Mouse (Mus musculus) gastrocnemius, postnatal 10 days (tissue): Measurements from ENCODE around the gene Inppl1. TPM values are rescaled to one million over a fixed set of nuclear protein-coding genes. Genes with fewer than 3 reads are reported as not detected.

Experiments
- DNase-seq: peaks from one replicate; pipeline ENCODE4 v3.0.0; 2021; ENCODE audit warnings: mixed read lengths
- long read RNA-seq, 2 experiments: library from polyadenylated mRNA; stranded (forward); transcript quantifications; one replicate each; pipeline ENCODE4 v2.0.0; 2021
- total RNA-seq, 2 experiments: library from RNA; stranded (reverse); gene quantifications; 2 replicates each; pipeline ENCODE4 v1.2.3; 2021

The Inppl1 gene
- total RNA-seq: 10 to 100 TPM; 76.2 to 89.2 TPM
- long read RNA-seq, experiment 1, full-length matches to known transcripts: 12 of 69 reads
- long read RNA-seq, experiment 1, partial matches to known transcripts: 25 of 69 reads
- long read RNA-seq, experiment 1, other reads (novel, unspliced or antisense): 32 of 69 reads
- long read RNA-seq, experiment 2, full-length matches to known transcripts: 8 of 66 reads
- long read RNA-seq, experiment 2, partial matches to known transcripts: 29 of 66 reads
- long read RNA-seq, experiment 2, other reads (novel, unspliced or antisense): 29 of 66 reads

DNA sequence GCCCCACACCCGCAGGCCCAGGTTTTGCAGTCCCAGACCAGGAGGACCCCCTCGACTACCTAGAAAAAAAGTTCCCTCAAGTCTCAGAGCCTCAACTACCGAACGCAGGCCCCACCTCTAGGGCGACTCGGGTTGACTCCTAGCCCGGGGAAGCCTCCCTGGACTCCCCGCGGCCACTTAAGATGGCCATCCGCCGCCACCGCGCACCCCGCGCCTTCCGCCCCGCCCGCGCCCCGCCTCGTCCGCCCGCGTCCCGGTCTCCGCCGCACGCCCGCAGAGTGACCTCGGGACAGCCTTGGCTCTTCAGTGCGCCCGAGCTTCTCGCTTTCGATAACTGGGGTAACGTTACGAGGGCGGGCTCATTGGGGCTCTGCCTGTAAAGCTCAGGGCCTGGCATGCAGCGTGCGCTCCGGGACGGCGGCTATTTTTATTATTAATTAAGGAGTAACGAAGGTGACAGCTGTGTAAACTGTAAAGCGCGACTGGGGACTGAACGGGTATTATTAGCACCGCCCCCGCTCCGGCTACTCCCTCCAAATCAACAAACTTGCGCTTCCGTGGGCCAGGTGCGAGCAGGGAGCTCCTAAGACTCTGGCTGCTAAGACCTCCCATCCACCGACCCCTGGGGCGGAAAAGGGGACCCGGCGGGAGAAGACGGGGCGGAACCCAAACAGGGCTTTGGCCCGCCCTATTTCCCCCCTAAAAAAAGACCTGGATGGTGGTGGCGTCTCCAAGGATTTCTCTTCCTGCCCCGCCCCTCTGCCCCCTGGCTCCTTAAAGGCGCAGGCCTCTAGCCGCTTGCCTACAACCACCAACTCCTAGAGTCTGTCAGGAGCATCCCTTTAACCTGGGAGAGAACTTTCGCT, at the start of gene Inppl1:
Gene Inppl1, minus strand, starts transcription at position 624 of the 866 bp plus-strand sequence.
- DNase-seq: peak; percentile 79

DNA sequence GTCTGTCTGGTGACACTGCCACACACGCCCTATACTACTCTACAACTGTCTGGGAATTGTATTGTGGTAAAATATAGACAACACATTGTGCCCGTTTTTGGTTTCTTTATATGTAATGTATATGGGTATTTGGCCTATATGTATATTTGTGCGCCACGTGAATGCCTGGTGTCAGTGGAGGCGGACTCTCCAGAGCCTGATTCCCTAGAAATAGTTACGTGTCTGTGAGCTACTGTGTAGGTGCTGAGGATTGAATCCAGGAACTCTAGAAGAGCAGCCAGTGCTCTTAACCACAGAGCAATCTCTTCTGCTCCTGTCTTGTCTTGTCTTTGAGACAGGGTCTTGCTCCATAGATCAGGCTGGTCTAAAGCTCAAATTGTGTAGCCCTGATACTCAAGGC, 48.2 kb upstream of the Inppl1 start:
- no peak for DNase-seq

DNA sequence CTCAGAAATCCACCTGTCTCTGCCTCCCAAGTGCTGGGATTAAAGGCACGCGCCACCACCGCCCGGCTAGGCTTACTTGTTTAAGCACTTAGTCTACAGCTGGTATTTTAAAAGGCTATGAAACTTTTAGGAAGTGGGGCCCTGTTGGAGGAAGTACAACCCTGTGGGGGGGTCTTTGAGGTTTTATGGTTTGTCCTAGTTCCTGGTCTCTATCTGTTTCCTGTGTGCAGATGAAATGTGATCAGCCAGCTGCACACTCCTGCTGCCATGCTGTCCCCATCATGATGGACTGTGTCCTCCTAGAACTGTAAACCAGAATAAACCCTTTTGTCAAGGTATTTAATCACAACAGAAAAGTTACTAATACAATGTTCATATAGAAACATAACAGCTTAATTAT, 46.1 kb upstream of the Inppl1 start:
- no peak for DNase-seq

DNA sequence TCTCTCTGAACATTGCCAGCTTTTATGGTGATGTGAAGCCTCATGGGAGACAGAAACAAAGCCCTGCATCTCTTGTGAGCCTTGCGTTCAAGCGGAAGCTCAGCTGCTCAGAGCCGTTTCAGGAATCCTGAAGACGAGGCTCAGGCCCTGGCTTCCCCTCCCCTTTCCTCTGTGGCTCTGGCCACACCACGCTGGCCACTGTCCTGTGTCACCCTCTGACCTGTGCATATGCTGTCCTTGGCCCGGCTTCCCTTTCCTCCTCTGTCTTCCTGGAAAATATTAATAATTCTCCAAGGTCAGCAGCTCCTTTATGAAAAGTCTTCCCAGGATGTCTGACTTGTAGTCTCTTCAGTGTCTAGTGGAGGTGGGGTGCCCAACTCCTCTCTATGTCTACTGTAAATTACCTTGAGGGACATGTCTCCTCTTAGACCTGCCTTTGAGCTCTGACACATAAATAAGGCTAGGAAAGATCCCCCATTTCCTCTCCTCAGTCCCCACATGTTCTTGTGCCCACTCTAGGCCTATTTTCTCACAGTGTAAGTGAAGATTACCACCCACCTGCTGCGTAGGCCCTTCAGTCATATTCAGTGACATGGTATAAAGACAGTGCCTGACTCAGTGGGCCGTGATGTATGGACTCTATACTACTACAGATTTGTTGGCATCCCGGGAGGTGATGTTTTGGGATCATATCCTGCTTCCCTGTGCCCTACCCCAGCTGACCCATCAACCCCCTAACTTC, 44.6 kb upstream of the Inppl1 start:
- no peak for DNase-seq

DNA sequence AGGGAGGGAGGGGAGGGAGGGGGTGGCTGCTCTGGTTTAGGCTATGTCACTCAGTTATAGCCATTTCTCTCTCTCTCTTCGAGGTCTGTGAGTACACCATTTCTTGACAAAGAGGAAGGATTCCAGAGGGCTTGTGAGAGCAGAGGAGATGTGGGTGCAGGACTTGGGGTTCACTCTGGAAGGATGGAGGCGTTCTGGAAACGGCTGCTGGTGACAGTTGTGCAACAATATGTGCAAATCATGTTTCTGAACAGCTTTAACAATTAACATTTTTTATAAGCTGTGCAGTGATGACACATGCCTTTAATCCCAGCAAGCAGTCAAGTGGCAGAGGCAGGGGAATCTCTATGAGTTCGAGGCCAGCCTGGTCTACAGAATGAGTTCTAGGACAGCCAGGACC, 42.8 kb upstream of the Inppl1 start:
- no peak for DNase-seq

DNA sequence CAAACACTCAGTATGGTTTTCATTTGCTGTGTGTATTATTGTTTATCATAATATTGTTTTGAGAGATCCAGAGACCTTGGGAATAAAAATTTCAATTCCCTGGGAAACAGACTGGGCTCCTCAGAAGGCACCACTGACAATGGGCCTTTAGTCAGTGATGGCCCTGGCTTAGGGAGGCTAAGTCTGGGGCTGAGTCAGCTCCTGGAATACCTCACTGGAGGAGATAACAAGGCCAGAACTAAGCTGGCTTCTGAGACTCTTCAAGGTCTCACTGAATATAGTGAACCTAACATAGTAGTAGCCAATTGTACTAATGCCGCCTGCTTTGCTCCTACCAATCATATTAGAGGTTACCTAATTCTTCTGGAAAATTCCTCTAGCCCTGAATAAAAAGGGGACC, 37.9 kb upstream of the Inppl1 start:
- DNase-seq: no peak

DNA sequence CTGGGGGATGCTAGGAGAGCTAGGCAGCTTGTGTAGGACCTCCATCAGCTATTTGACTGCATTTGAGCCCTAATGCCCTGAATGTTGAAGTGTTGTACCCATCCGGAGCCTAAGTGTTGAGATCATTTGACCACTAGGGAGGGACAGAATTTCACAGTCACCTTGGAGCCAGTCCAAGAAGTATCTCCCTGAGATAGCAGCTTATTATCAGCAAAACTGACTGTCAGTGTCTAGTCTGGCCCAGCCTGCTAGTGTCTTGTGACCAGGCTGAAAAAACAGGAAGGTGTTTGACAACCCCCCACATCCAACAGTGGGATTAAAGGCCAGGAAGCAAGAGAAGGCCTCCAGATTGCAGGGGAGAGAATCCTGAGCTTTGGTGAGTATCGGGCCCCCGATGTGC, 33.3 kb upstream of the Inppl1 start:
- no peak for DNase-seq

DNA sequence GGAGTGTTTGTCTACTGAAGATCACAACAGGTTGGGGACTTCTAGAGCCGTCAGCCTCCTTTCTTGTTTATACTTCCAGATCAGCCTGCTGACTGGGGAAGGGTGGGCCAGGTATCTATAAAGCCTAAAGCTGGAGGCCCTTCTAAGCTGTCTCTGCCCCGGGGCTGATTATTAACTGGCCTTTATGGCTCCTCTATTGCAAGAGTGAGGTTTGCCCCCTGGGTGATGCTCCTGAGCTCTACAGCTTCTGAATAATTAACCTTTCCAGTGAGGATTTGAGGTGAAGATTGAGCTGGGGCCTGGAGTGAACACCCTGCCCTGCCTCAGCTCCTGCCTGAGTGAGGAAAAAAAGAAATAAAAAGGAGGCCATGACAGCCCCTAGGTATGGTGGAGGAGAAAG, 32.6 kb upstream of the Inppl1 start, which contains the start of gene Folr1:
Gene Folr1, minus strand, starts transcription at position 160 of the 400 bp plus-strand sequence.
- no peak for DNase-seq

DNA sequence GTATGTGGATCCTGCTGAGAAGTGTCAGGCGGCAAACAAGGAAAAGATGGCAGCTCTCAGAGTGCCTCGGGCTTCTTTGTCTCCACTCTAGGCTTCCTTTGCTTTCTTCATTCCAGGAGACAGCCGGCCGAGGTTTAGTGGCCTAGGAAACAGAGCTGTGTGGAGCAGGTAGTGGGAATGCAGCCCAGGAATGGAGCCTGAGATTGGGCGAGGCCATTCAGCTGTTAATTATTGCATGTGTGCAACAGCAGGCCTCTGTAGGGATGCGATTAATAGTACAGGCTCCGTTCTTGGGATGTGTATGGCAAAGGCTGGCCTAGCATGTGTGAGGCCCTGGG, 31.1 kb upstream of the Inppl1 start:
- DNase-seq: no peak

DNA sequence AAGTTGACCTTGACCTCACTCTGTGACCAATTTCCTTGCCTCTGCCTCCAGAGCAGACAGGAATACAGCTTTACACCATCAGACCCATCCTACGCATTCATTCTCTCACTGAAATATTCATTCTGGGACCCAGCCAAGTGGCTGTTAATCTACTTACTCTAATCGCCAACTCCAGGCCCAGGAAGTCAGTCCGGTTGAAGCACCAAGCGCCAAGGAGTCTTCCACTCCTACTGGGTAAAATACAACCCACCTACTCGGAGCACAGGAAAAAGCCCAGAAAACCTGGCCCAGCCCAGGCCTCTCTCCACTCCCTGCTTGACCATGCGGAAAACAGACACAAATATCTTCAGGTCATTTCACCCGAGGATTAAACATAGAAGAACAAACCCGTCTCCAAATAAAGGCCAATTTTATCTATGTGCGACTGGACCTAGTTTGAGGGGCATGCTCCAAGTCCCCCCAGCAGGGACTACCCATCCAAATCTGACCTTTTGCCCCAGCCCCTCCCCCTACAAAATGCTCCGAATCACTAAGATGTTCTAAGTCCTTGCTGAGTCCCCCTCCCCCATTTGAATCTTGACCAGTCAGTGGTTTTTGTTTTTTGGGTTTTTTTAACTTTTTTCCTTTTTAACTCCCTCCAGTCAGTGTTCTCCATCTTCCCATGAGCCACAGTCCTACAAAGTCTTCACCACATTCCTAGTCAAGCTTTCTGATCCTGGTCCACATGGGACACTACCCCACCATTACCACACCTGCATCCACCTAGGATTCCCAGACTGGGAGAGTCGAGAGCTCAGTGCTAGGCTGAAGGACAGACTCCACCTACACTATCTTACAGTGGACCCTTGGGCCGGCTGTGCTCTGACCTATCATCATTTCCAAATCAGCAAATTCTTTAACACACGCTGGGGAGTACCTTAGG, 30.5 kb upstream of the Inppl1 start:
- no peak for DNase-seq

DNA sequence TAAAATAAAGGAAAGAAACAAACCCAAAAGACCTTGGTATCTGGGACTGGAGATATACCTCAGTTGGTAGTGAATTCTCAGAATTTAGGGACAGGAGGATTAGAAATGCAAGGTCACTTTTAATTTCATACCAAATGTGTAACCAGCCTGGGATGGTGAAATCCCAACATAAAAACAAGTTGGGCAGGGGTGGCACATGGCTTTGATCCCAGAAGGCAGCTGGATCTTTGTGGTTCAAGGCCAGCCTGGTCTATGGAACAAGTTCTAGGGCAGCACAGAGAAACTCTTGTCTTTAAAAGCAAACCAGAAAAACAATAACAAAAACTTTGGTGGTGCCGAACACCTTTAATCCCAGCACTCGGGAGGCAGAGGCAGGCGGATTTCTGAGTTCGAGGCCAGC, 29.5 kb upstream of the Inppl1 start:
- no peak for DNase-seq

DNA sequence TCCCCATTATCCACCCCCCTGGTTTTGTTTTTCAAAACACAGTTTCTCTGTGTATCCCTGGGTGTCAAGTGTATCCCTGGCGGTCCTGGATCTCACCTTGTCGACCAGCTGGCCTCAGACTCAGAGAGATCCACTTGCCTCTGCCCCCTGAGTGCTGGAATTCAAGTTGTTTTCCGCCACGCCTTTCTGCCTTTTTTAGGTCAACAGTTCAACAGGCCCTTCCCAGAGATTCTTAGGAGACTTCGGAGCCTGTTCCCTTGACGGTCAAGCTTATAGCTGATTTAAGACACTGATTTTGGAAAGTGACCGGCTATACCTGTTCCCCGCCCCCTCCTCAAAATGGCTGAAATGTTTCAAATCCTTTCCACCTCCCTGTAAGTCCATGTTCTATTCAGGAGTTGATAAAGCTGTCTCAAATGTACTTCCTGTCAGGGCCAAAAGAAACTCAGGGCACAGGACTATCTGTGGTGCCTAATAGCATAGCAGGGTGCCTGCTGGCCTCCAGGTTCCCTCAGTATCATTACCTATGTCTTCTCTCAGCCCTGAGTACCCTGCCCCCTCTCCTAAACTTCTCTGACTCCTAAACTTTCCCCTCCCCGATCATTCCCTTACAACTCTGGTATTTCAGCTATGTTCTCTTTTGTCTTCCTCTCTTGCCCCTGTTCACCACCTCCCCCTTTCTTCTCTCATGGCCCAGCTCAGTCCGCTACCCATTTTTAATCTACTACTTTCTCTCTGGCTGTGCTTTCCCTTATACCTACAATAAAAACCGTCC, 28.6 kb upstream of the Inppl1 start:
- no peak for DNase-seq

DNA sequence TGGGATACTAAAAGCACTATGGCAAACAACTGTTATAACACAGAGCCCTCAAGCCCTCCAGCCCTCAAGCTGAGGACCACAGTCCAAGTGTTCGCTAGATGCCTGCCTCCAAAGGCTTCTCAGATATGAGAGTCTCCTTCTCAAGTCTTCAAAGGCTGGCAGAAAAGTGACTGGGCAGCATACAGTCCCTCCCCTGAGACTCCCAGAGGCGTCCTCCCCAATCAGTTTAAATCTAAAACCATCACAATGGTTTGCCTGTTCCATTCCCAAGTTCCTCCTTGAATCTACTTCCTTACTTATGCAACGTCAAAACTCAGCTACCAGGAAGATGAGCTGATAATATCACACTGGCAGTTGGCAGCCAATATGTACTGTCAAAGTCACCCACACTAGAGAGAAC, 25.4 kb upstream of the Inppl1 start, which contains the start of gene Anapc15:
Gene Anapc15, plus strand, starts transcription at position 301 of the 400 bp plus-strand sequence.
- DNase-seq: no peak

DNA sequence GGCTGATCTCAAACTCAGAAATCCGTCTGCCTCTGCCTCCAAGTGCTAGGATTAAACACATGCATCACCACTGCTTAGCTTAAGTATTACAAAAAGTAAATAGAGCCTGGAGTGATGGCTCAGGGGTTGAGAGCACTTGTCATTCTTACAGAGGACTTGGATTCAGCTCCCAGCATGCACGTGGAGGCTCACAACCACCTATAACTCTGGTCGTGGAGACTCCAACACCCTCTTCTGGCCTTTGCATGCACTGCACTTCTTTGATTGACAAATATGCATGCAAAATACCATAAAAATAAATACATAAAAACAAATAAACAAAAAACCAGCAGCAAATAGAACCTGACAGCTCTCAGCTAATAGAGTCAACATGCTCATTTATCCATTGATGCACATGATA, 24.3 kb upstream of the Inppl1 start:
- no peak for DNase-seq

DNA sequence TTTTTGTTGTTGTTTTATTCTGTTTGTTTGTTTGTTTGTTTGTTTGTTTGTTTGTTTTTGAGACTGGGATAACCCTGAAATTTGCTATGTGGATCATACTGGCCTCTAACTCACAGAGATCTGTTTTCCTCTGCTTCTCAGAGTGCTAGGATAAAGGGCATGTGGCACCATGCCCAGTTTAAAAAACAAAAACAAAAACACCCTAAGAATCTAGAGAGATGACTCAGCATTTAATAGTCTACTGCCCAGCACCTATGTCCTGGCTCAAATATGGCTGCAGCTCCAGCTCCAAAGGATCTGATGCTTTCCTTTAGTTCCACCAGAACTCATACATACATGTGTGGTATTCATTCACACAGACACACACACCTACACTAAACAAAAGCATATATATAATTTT, 22.9 kb upstream of the Inppl1 start:
- no peak for DNase-seq

DNA sequence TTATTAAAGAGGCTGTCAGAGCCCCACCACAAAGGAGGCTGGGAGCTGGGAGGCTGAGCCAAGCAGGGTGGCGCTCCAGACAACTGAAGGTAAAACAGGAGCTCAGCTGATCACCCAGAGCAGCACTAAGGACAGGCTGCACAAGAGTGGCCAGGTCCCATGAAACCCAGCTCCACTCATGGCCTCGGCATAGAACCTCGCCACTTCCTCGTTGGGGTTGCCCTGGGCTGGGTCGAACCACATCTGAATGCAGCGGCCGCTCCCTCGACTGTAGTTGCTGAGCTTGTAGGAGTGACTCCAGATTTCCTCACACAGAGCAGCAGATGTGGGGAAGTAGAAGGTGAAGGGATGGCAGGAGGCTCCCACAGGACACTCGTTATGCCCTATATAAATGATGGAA, 20.3 kb upstream of the Inppl1 start:
- no peak for DNase-seq

DNA sequence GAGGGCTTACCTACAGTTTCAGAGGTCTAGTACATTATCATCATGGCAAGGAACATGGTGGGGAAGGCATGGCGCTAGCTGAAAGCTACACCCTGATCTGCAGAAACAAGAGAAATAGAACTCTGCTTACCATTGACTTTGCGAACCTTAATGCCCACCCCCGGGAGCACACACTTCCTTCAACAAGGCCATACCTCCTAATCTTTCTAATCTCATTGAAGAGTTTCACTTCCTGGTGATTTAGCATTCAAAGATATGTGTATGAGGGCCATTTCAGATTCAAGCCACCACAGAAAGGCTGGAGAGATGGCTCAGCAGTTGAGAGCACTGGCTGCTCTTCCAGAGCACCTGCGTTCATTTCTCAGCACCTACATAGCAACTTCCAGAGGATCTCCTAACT, 19.1 kb upstream of the Inppl1 start, which contains the start of gene Folr2:
Gene Folr2, minus strand, starts transcription at position 101 of the 400 bp plus-strand sequence.
- DNase-seq: no peak

DNA sequence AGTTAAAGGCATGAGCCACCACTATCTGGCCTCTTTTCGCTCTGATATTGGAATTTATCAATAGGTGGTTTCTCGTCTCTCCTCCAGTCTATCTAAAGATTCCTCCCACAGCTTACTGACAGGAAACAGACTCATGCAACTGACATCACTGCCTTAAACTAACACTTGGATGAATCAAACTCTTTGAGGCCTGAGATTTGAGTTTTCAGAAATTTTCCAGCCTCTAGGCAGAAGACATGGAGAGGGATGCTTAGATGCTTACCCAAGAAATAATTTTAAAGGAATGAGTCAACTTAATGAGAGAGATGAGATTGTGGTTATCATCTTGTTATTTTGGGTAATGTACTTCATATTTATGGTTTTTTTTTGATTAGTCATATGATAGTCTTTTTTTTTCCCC, 15.8 kb upstream of the Inppl1 start:
- DNase-seq: no peak

DNA sequence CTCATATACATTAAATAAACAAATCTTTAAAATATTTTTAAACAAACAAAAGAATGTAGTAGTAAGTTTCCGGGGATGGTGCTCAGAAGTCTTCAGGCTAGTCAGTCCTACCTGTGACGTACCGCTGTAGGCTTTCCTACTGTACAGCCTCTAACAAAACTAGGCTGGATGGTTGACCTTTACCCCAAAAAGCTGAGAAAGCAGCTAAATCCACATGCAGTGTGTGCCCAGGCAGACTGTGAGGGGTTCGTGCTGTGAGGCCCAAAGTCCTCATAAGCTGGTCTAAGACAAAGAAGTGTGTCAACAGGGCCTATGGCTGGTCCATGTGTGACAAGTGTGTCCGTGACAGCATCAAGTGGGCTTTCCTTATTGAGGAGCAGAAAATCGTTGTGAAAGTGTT, 14.8 kb upstream of the Inppl1 start:
- no peak for DNase-seq

DNA sequence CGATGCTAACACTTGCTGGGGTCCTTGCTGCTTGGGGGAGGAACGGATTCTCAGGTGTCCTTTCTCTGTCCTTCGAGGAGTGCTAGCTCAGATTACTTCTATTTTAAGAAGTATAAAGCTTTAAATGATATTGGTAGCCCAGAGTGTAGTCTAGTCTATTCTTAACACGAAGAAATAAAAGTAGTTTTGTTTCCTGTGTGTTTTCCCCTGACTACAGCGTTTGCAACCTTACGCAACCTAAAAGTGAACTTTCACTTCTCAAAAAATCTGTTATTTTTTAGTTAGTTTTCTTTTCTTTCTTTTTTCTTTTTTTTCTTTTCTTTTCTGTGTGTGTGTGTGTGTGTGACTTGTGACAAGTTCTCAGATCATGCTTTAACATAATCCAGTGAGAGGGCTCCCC, 13.7 kb upstream of the Inppl1 start:
- DNase-seq: no peak

DNA sequence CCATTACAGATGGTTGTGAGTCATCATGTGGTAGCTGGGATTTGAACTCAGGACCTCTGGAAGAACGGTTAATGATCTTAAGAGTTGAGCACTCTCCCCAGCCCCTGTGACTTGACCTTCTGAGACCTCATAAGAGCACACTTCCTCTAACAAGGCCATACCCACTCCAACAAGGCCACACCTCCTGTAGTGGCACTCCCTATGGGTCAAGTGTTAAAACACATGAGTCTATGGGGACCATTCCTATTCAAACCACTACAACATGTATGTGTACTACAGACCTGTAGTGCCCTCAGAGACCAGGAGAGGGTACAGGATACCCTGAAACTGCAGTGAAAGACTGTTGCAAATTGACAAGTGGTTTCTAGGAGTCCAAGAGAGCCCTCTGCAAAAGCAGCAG, 9.9 kb upstream of the Inppl1 start:
- DNase-seq: no peak
